Mouse (Mus musculus) testis, adult 10 weeks (tissue): Measurements from ENCODE around the gene Vmn1r222. TPM values are rescaled to one million over a fixed set of nuclear protein-coding genes. Genes with fewer than 3 reads are reported as not detected.

ENCODE experiments used
- polyA plus RNA-seq: library from polyadenylated mRNA; stranded (reverse); fragments of 350-450 nt; fragmentation: Illumina TruSeq; extraction: RNeasy Lipid Tissue Mini Kit (QIAGEN cat#74804); gene quantifications from one replicate; pipeline ENCODE4 v1.2.3, GENCODE M21; 2014; ENCODE audit warnings: low read depth, low replicate concordance

Gene Vmn1r222
- polyA plus RNA-seq: 0.48 TPM

DNA sequence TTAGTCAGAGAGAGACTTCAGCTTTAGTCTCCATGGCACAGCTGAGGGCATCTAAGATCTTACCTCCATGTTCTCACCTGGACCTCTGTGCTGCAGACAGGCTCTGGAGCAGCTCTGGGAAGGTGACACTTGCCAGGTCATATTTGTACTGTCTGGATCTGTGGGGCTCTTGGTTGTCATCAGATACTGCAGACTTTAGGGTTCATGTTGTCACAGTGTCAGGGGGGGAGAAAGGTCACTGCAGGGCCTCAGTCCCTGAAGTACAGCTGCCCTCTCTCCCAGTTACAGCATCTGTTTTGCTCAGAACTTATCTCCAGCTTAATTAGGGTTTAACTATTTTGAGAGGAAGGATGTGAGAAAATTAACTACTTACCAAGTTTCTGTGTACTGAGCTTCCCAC lies at the start of gene Vmn1r222:
Gene Vmn1r222, minus strand, starts transcription at position 101 of the 400 bp plus-strand sequence.

GRCm38 (mm10) chr13:23246834-23247233 lies 11.1 kb upstream of the Vmn1r222 start, which contains the start of gene Vmn1r223:
Gene Vmn1r223 (plus strand): TSS chr13:23247134.

GRCm38 (mm10) chr13:23213827-23214226 lies 21.9 kb downstream of the Vmn1r222 start, which contains the start of gene Vmn1r221:
Gene Vmn1r221 (plus strand): TSS chr13:23214127.

DNA sequence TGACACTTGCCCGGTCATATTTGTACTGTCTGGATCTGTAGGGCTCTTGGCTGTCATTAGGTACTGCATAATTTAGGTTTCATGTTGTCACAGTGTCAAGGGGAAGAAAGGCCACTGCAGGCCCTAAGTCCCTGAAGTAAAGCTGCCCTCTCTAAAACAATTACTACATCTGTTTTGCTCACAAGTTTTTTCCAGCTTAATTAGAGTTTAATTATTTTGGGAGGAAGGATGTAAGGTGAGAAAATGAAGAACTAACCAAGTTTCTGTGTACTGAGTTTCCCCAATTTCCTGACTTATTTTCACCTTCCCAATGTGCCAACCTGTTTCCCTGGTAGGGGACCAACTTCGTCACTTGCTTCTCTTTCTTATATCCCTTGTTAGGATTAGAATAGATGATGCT lies 47.9 kb downstream of the Vmn1r222 start, which contains the start of gene Vmn1r220:
Gene Vmn1r220, minus strand, starts transcription at position 101 of the 400 bp plus-strand sequence.

Other genes with a start within 250 kb of the Vmn1r222 start
- not detected for gene Vmn1r213, start 228.3 kb downstream of the Vmn1r222 start, polyA plus RNA-seq
- gene Vmn1r214, start 205.5 kb downstream of the Vmn1r222 start, polyA plus RNA-seq: not detected
- gene Vmn1r215, start 167.9 kb downstream of the Vmn1r222 start, polyA plus RNA-seq: not detected
- gene Vmn1r217, start 117.7 kb downstream of the Vmn1r222 start, polyA plus RNA-seq: not detected
- gene Vmn1r218, start 102.8 kb downstream of the Vmn1r222 start, polyA plus RNA-seq: not detected
- not detected for gene Vmn1r219, start 76.6 kb downstream of the Vmn1r222 start, polyA plus RNA-seq
- 0.11 TPM for gene Vmn1r220, start 48.0 kb downstream of the Vmn1r222 start, polyA plus RNA-seq
- not detected for gene Vmn1r221, start 21.8 kb downstream of the Vmn1r222 start, polyA plus RNA-seq
- not detected for gene Vmn1r223, start 11.2 kb upstream of the Vmn1r222 start, polyA plus RNA-seq
- 33.4 TPM for gene Zfp322a, start 133.3 kb upstream of the Vmn1r222 start, polyA plus RNA-seq
- 1.4 TPM for gene Abt1, start 187.9 kb upstream of the Vmn1r222 start, polyA plus RNA-seq
- 0.35 TPM for gene Btn1a1, start 230.0 kb upstream of the Vmn1r222 start, polyA plus RNA-seq